Mouse (Mus musculus): ENCODE measurements around the gene Mcl1. TPM values are rescaled to one million over a fixed set of nuclear protein-coding genes. Genes with fewer than 3 reads are reported as not detected.

Gene Mcl1
- polyA plus RNA-seq, 1 experiment from 2014 or later: 66.8 TPM

- ATAC-seq (replicated peaks; ENCODE audit: low FRiP score): no peak
- no peak overlapping the region for H3K4me3 ChIP-seq (ENCODE audit: low read depth, low read length)
- H3K27me3 ChIP-seq (ENCODE audit: control insufficient read depth, insufficient read depth, low read length): no peaks in the 10 kb centered on the region
- no peak for DNase-seq (ENCODE audit: low spot score)
- H3K36me3 ChIP-seq (ENCODE audit: control insufficient read depth, insufficient read depth, low read length): peaks cover 3% of the 10 kb centered on the region; the same call in 1 of the 2 replicates
- H3K9me3 ChIP-seq (ENCODE audit: control insufficient read depth, low read length): no peaks in the 10 kb centered on the region
- no peak overlapping the region for H3K27ac ChIP-seq (ENCODE audit: low read depth, low read length)
- 86% methylated on average over 1 of the region's 1 CpGs for WGBS
- no peak overlapping the region for H3K9ac ChIP-seq (ENCODE audit: low read length)
- no peaks in the 10 kb centered on the region for H3K4me1 ChIP-seq (replicated peaks; ENCODE audit: control insufficient read depth, insufficient read depth, low read length)
- H3K4me2 ChIP-seq (ENCODE audit: low read depth, low read length, severe bottlenecking): no peak overlapping the region
These were observed 18.9 kb upstream of the Mcl1 start for GRCm38 (mm10) chr3:95639694-95640093.

- no peak for DNase-seq (ENCODE audit: low spot score)
- H3K9me3 ChIP-seq (ENCODE audit: control insufficient read depth, low read length): no peaks in the 10 kb centered on the region
- no peak overlapping the region for H3K4me3 ChIP-seq (ENCODE audit: low read depth, low read length)
- H3K9ac ChIP-seq (ENCODE audit: low read length): no peak overlapping the region
- 90% methylated on average over 7 of the region's 7 CpGs for WGBS
- no peak overlapping the region for H3K27ac ChIP-seq (ENCODE audit: low read depth, low read length)
- no peaks in the 10 kb centered on the region for H3K4me1 ChIP-seq (replicated peaks; ENCODE audit: control insufficient read depth, insufficient read depth, low read length)
- no peaks in the 10 kb centered on the region; the same call in 1 of the 2 replicates for H3K36me3 ChIP-seq (ENCODE audit: control insufficient read depth, insufficient read depth, low read length)
- ATAC-seq (replicated peaks; ENCODE audit: low FRiP score): no peak
- H3K4me2 ChIP-seq (ENCODE audit: low read depth, low read length, severe bottlenecking): no peak overlapping the region
- H3K27me3 ChIP-seq (ENCODE audit: control insufficient read depth, insufficient read depth, low read length): no peaks in the 10 kb centered on the region
These were observed 15.5 kb upstream of the Mcl1 start for GRCm38 (mm10) chr3:95643097-95643496.

GRCm38 (mm10) chr3:95645313-95646235 lies 13.0 kb upstream of the Mcl1 start:
- H3K4me3 ChIP-seq (ENCODE audit: low read depth, low read length): no peak overlapping the region
- no peak for DNase-seq (ENCODE audit: low spot score)
- no peak overlapping the region for H3K4me2 ChIP-seq (ENCODE audit: low read depth, low read length, severe bottlenecking)
- H3K4me1 ChIP-seq (replicated peaks; ENCODE audit: control insufficient read depth, insufficient read depth, low read length): no peaks in the 10 kb centered on the region
- H3K9me3 ChIP-seq (ENCODE audit: control insufficient read depth, low read length): no peaks in the 10 kb centered on the region
- H3K9ac ChIP-seq (ENCODE audit: low read length): no peak overlapping the region
- H3K27me3 ChIP-seq (ENCODE audit: control insufficient read depth, insufficient read depth, low read length): no peaks in the 10 kb centered on the region
- WGBS: 62% methylated on average over 10 of the region's 10 CpGs
- H3K36me3 ChIP-seq (ENCODE audit: control insufficient read depth, insufficient read depth, low read length): no peaks in the 10 kb centered on the region; the same call in 1 of the 2 replicates
- no peak overlapping the region for H3K27ac ChIP-seq (ENCODE audit: low read depth, low read length)
- ATAC-seq (replicated peaks; ENCODE audit: low FRiP score): no peak

- no peak overlapping the region for H3K27ac ChIP-seq (ENCODE audit: low read depth, low read length)
- WGBS: 94% methylated on average over 5 of the region's 5 CpGs
These were observed 10.6 kb upstream of the Mcl1 start for GRCm38 (mm10) chr3:95648016-95648415.

GRCm38 (mm10) chr3:95650276-95651032 lies 8.1 kb upstream of the Mcl1 start:
- Histone ChIP-seq H3K4me1 (replicated peaks; ENCODE audit: control insufficient read depth, insufficient read depth, low read length) (no peaks in the 10 kb centered on the region), H3K4me2 (ENCODE audit: low read depth, low read length, severe bottlenecking) (no peak overlapping the region), H3K27me3 (ENCODE audit: control insufficient read depth, insufficient read depth, low read length) (no peaks in the 10 kb centered on the region), H3K9me3 (ENCODE audit: control insufficient read depth, low read length) (no peaks in the 10 kb centered on the region), H3K9ac (ENCODE audit: low read length) (no peak overlapping the region), H3K4me3 (ENCODE audit: low read depth, low read length) (no peak overlapping the region), H3K36me3 (ENCODE audit: control insufficient read depth, insufficient read depth, low read length) (no peaks in the 10 kb centered on the region), H3K27ac (ENCODE audit: low read depth, low read length) (no peak overlapping the region)
- DNase-seq (ENCODE audit: low spot score) (no peak), ATAC-seq (replicated peaks; ENCODE audit: low FRiP score) (no peak)
- 78% methylated on average over 6 of the region's 6 CpGs for WGBS

More at GRCm38 (mm10) chr3:95648016-95648415, 10.6 kb upstream of the Mcl1 start:
- Histone ChIP-seq H3K27me3 (ENCODE audit: control insufficient read depth, insufficient read depth, low read length) (no peaks in the 10 kb centered on the region), H3K4me3 (ENCODE audit: low read depth, low read length) (no peak overlapping the region), H3K36me3 (ENCODE audit: control insufficient read depth, insufficient read depth, low read length) (no peaks in the 10 kb centered on the region), H3K4me1 (replicated peaks; ENCODE audit: control insufficient read depth, insufficient read depth, low read length) (no peaks in the 10 kb centered on the region), H3K9me3 (ENCODE audit: control insufficient read depth, low read length) (no peaks in the 10 kb centered on the region), H3K4me2 (ENCODE audit: low read depth, low read length, severe bottlenecking) (no peak overlapping the region), H3K9ac (ENCODE audit: low read length) (no peak overlapping the region)
- ATAC-seq (replicated peaks; ENCODE audit: low FRiP score): no peak
- DNase-seq (ENCODE audit: low spot score): no peak

- whole genome bisulfite sequencing: 88% methylated on average over 3 of the region's 3 CpGs
These were observed 7.6 kb upstream of the Mcl1 start for GRCm38 (mm10) chr3:95651033-95651373.

GRCm38 (mm10) chr3:95651391-95652203 lies 7.0 kb upstream of the Mcl1 start:
- Histone ChIP-seq H3K27me3 (ENCODE audit: control insufficient read depth, insufficient read depth, low read length) (no peaks in the 10 kb centered on the region), H3K9me3 (ENCODE audit: control insufficient read depth, low read length) (no peaks in the 10 kb centered on the region), H3K4me2 (ENCODE audit: low read depth, low read length, severe bottlenecking) (no peak overlapping the region), H3K36me3 (ENCODE audit: control insufficient read depth, insufficient read depth, low read length) (no peaks in the 10 kb centered on the region), H3K4me1 (replicated peaks; ENCODE audit: control insufficient read depth, insufficient read depth, low read length) (no peaks in the 10 kb centered on the region), H3K27ac (ENCODE audit: low read depth, low read length) (no peak overlapping the region), H3K9ac (ENCODE audit: low read length) (no peak overlapping the region), H3K4me3 (ENCODE audit: low read depth, low read length) (no peak overlapping the region)
- no peak for ATAC-seq (replicated peaks; ENCODE audit: low FRiP score)
- no peak for DNase-seq (ENCODE audit: low spot score)
- WGBS: 89% methylated on average over 16 of the region's 16 CpGs

More at GRCm38 (mm10) chr3:95651033-95651373, 7.6 kb upstream of the Mcl1 start:
- no peaks in the 10 kb centered on the region for H3K27me3 ChIP-seq (ENCODE audit: control insufficient read depth, insufficient read depth, low read length)
- no peak overlapping the region for H3K4me3 ChIP-seq (ENCODE audit: low read depth, low read length)
- H3K9ac ChIP-seq (ENCODE audit: low read length): no peak overlapping the region
- no peak for DNase-seq (ENCODE audit: low spot score)
- H3K9me3 ChIP-seq (ENCODE audit: control insufficient read depth, low read length): no peaks in the 10 kb centered on the region
- H3K4me1 ChIP-seq (replicated peaks; ENCODE audit: control insufficient read depth, insufficient read depth, low read length): no peaks in the 10 kb centered on the region
- no peaks in the 10 kb centered on the region for H3K36me3 ChIP-seq (ENCODE audit: control insufficient read depth, insufficient read depth, low read length)
- no peak overlapping the region for H3K27ac ChIP-seq (ENCODE audit: low read depth, low read length)
- ATAC-seq (replicated peaks; ENCODE audit: low FRiP score): no peak
- H3K4me2 ChIP-seq (ENCODE audit: low read depth, low read length, severe bottlenecking): no peak overlapping the region

GRCm38 (mm10) chr3:95652204-95652811 lies 6.3 kb upstream of the Mcl1 start:
- no peak for DNase-seq (ENCODE audit: low spot score)
- H3K4me3 ChIP-seq (ENCODE audit: low read depth, low read length): no peak overlapping the region
- no peak overlapping the region for H3K27ac ChIP-seq (ENCODE audit: low read depth, low read length)
- H3K9me3 ChIP-seq (ENCODE audit: control insufficient read depth, low read length): no peaks in the 10 kb centered on the region
- H3K4me1 ChIP-seq (replicated peaks; ENCODE audit: control insufficient read depth, insufficient read depth, low read length): no peaks in the 10 kb centered on the region
- H3K36me3 ChIP-seq (ENCODE audit: control insufficient read depth, insufficient read depth, low read length): no peaks in the 10 kb centered on the region
- H3K4me2 ChIP-seq (ENCODE audit: low read depth, low read length, severe bottlenecking): no peak overlapping the region
- no peaks in the 10 kb centered on the region for H3K27me3 ChIP-seq (ENCODE audit: control insufficient read depth, insufficient read depth, low read length)
- H3K9ac ChIP-seq (ENCODE audit: low read length): no peak overlapping the region
- ATAC-seq (replicated peaks; ENCODE audit: low FRiP score): no peak
- WGBS: 55% methylated on average over 7 of the region's 7 CpGs
